Mouse (Mus musculus) layer of hippocampus, postnatal 10 days (tissue): ENCODE results near the gene Med12l. TPM values are rescaled to one million over a fixed set of nuclear protein-coding genes. Genes with fewer than 3 reads are reported as not detected.

Experiments
- DNase-seq, 2 experiments: peaks; one replicate each; pipeline ENCODE4 v3.0.0; 2021; ENCODE audit warnings: low spot score in 2 of 2
- total RNA-seq, 2 experiments: library from RNA; stranded (reverse); gene quantifications; 2 replicates each; pipeline ENCODE4 v1.2.3; 2021

Med12l gene
- total RNA-seq, 2 experiments from 2014 or later, result 32.7 to 36.9 TPM

DNA sequence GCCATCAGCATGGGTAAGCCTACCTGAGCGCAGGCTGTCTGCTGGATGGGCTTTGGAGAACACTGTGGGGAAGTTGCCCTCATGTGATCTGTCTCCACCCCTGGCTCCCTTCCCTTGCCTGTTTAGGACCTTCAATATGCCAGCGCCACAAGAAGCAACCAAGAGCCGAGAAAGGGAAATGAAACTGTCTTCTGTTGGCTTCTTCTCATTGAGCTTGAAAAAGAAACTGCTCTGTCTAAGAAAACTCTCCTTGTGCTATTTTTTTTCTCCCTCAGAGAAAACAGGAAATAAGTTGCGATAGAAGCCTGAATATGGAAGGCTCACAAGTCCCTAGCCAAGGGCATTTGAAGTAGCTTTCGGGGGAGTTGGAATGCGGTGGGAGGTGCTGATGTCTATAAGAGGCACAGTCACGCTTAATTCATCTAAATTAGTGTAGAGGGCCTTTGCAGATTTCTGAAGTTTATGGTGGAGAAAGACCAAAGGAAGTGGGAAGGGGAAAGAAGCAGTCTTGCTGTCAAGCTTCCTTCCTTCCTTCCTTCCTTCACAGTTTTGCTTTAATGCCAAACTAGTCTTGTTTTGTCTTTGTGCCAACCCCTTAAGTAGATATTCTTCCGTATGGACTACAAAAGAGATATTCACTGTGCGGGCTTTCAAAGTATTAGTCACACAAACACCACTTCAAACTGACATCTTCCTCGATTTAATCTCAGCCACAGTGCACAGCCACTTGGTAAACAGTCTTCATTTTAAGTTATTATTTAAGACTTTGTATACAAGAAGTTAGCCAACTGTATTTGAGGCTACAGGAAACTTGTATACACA is 223.3 kb downstream of the Med12l start:
- no peak for DNase-seq

- DNase-seq, result no peak
Observed at GRCm38 (mm10) chr3:59230912-59231311, 225.3 kb downstream of the Med12l start.

- no peak for DNase-seq
Observed at GRCm38 (mm10) chr3:59234878-59235277, 229.3 kb downstream of the Med12l start.

DNA sequence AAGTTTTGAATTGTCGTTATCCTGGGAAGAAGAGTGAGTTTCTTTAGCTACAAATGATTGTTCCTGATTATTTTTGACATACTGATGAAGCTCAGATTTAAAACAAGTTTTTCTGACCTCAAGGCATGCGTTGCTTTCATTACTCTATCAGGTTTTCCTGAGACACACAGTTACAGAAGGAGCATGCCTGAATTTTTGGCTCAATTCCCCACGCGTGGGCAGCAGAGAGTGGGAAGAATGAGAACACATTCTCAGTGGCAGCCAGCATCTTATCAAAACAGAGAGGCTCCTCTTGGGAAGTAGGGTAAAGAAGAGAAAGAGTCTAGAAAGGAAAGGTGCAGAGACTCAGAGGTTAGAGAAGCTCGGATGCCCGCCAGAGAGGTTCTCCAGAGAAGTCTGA is 237.8 kb downstream of the Med12l start:
- peak; percentile 47 to 62 for DNase-seq

- DNase-seq, result no peak
Observed at GRCm38 (mm10) chr3:59248031-59248430, 242.4 kb downstream of the Med12l start.

- no peak for DNase-seq
Observed at GRCm38 (mm10) chr3:59250454-59250853, 244.8 kb downstream of the Med12l start.

DNA sequence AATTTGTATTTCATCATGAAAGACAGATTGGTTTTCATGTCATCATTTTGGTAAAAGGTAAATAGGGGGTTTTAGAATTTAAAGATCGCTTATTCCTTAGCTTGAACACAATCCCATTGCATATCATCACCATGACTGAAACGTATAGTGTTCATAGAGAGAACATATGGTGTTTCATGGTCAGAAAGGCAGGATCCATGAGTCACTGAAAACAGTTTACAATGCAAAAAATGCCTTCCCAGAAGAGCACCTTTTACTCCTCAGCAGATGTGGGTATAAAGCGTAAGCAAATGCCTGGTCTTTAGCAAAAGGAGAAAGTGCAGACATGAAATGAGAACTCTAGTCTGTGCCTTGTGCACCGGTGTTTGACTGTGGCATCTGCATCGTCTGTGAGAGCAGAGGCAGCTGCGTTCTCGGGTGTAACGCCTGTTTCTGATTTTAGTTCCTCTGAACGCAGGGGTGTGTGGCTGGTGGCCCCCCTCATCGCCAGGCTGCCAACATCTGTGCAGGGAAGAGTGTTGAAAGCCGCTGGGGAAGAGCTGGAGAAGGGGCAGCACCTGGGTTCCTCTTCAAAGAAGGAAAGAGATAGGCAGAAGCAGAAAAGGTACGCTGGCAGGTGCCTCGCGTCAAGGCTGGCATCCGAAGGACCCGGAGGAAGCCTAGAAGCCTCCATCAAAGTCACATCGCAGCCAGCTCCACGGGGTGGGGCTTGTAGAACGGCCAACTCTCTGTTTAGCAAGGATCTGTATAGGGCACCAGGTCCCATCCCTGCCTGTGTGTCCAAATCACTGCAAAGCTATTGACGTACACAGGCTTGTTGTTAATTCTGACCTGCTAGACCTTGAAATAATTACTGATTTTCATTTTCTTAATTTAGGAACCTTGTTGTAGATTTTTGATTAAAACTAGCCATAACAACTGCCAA is 252.4 kb downstream of the Med12l start:
- no peak for DNase-seq

DNA sequence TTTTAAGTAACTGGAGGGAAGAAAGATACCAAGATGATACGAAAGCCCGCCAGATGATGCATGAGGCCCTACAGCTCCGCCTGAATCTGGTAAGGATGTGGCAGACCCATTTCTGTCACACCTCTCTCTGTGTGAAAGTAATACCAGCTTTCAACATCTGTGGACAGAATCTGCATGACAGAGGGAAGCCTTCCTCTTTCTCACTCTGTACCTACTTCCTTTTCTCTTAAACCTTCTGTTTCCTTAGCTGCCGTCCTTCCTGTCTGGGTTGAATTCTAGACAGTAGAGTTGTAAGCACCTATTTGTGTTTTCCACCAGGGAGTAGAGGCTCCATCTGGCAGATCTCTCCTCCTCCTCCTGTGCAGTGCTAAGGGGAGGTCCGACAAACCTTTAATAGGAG is 255.1 kb downstream of the Med12l start:
- DNase-seq, result no peak

- DNase-seq, result no peak
Observed at GRCm38 (mm10) chr3:59261709-59262472, 256.3 kb downstream of the Med12l start.

- DNase-seq, result no peak
Observed at GRCm38 (mm10) chr3:59262704-59263103, 257.1 kb downstream of the Med12l start, which contains the start of gene P2ry12. Gene P2ry12, minus strand, starts transcription at chr3:59262871.

DNA sequence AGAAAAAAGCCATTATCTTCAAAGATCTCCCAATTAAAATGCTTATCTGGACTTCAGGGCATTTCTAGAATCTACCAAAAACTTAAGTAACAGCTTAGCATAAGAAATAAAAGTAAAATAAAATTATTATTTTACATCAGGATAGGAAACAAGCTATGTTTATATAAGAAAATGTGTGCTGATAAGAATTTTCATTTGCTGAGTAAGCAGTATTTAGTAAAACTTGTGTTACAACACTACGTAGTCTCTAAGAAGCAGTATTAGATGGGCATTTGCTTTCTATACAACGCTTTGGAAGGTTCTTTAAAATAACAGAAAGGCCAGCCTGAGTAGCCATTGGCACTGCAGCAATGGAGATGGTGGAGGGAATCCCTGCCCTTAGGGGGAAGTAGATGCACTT is 257.8 kb downstream of the Med12l start:
- DNase-seq, result no peak

DNA sequence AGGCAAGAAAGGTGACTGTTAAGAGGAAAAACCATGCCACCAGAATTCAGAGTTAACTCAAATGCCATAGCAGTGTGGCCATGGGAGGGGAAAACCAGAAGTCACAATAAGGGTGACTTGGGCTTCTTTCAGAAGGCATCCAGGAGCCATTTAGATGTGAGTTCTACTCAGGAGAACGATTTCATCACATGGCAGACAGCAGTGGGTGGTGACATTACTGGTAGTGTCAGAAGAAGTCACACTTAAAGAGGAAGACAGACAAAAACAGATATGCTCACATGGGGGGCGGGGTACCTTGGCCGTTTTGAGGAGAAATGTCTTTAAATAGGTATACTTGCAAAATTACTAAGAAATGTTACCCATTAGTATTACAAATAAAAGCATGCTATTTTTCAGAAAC is 258.4 kb downstream of the Med12l start:
- DNase-seq, result no peak

DNA sequence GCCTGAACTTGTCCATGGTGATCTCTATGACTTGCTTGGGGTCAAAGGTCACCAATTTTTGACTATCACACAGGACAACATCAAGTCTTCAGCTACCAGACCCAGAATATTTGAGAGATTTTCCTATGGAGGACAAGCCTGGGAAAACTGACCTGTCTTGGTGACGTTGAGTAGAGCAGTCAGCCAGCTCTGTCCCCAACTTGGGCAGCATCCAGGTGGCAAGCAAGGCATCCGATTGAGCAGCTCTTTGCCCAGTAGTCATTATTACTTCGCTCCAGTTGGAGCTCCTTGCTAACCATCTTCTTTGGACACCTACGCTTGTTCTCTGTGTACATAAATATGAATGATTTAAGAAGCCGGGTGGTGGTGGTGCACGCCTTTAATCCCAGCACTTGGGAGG is 265.2 kb downstream of the Med12l start:
- DNase-seq, result no peak

GRCm38 (mm10) chr3:59277502-59278253 is 272.1 kb downstream of the Med12l start:
- DNase-seq, result no peak

DNA sequence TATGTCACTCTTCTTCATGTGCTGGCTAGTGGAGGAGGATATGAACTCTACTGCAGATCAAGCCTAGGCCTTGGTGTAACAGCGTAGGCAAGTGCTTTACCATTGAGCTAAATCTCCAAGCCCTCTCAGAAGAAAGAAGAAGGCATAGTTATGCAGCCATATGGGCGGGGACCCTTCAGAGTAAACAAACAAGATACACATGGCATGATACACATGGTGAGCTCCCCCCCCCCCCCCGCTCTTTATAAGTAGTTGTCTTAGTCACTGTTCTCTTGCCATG is 272.6 kb downstream of the Med12l start:
- no peak for DNase-seq

DNA sequence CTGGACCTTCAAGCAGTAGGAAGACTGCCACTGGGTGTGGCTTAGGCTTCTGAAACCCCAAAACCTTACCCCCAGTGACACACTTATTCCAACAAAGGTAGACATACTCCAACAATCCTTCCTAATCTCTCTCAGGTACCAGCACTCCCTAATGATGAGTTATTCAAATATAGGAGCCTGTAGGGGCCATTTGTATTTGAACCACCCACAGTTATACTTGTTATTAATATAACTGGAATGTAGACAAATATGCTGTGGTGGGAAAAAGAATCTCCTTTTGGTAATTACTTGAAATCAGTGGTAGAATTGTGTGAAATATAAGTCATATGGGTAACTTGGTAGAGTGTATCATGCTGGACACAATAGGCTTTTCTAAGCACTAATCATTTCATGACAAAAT is 273.0 kb downstream of the Med12l start:
- DNase-seq, result no peak

DNA sequence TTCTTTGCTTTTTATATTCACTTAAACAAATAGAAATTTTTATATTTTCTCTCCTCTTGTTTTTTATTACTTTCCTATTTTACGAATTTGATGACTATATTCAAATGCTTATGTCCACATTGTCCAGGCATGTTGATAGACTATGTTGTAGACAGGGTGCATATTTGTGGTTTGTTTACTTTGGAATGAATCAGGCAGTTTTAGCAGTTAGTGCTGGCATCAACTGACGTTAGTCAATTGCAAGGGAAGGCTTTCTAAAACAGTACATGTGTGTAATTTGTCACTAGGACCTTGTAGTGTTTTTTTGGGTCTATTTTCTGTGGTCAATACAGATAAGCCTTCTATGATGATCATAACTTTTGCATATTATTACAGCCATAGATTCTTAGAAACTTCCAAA is 284.9 kb downstream of the Med12l start:
- DNase-seq, result no peak

DNA sequence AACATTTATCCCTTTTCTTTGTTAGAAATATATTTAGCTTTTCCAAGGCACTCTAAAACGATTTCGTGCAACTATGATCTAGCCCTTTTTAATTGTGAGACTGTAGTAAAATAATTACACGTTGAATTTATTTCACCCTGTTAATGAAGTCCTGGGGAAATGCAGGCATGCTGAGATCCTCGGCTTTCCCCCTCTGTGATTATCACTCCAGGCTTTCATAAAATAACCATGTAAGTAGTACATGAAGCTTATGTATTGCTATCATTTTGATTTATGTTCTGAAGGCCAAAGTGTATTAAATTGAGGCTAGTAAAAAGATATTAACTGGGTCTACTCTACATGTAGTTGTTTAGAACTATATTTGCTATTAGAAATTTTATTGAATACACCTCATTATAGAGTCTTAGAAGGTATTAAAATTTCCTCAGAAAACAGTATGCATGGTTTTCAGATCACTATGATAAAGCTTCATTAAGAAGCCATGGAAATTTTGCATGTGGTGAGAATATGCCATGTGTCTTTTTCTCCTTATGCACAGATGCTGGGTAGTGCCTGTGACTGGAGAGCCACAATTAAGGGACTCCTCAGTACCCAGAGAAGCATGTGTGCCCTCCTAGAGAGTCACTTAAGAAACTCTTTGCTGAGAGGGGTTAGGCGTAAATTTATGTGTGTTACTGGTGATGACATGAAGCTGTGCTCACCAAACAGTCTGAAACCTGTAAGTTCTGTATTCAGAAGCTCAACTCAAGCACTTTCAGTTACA is 288.0 kb downstream of the Med12l start:
- DNase-seq, result no peak

- no peak for DNase-seq
Observed at GRCm38 (mm10) chr3:59295699-59296562, 290.3 kb downstream of the Med12l start.
